17 mouse cellular contexts compared by ENCODE assay signal in the genomic region with DNA sequence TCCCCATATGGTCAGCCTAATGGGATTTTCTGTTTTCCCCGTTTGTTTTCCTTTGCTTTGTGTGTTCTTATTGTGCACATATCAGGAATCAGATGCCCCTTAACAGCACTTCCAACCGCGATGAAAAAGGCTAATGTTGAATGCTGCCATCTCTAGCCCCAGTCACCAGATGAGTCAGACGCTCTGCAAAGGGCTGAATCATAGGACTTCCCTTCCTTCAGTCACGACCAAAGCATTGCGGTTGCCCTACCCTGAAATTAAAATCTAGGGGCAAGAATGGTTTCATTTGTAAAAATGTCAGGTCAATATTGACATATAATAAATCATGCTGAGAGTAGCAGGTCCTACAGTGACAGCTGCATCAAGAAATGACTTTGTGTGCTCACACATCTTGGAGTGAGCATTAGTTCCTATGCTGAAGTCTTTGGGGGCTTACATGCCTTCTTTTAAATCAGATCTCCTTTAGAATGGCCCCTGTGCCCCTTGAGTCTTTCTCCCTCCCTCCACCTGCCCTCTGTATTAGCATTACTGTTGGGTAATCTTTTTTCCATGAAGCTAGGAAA.
DNase-seq lines count a peak whose midpoint lies in the region; ATAC-seq and TF ChIP-seq lines count a peak whose summit lies in the region.
"Had no signal": no experiment of that assay in that cellular context is flagged by ENCODE, and none has a peak within 500 bp of the region (broad histone marks: within the 10 kb centered on the region; RNA-seq: fewer than 3 reads in every experiment).

No protein-coding gene starts in this region.

- ATAC-seq in intestine, embryonic 14.5 days (replicated peaks; ENCODE audit: low FRiP score, low TSS enrichment, low read depth) = 0 out of 2 replicates have a peak, but pooled peaks have one; percentile 40
- ATAC-seq in intestine, postnatal 0 days = no peak; the same call in 1 of the 2 replicates
- ATAC-seq: forebrain, embryonic 13.5 days; midbrain, embryonic 13.5 days had no signal

- H3K27ac ChIP-seq in intestine, embryonic 14.5 days (ENCODE audit: low read depth) = no peak overlapping the region
- no peak overlapping the region for H3K27ac ChIP-seq in intestine, postnatal 0 days (ENCODE audit: low read depth, low read length)
- peak overlapping the region; percentile 47 for H3K27ac ChIP-seq in macrophage
- no peak overlapping the region for H3K27ac ChIP-seq in cerebellum, adult 2 months (ENCODE audit: insufficient read depth, low read length)
- H3K27ac ChIP-seq: forebrain, embryonic 13.5 days; gastrocnemius, adult 2 months; heart, embryonic 15.5 days; midbrain, embryonic 13.5 days; neural tube, embryonic 15.5 days had no signal

- no peaks in the 10 kb centered on the region for H3K27me3 ChIP-seq in intestine, embryonic 14.5 days (replicated peaks; ENCODE audit: control insufficient read depth, insufficient read depth, low read length)
- no peaks in the 10 kb centered on the region for H3K27me3 ChIP-seq in intestine, postnatal 0 days (replicated peaks; ENCODE audit: control insufficient read depth, insufficient read depth, low read length)
- H3K27me3 ChIP-seq in cerebellum, adult 2 months (ENCODE audit: control insufficient read depth, insufficient read depth, low read length) = no peaks in the 10 kb centered on the region
- H3K27me3 ChIP-seq: forebrain, embryonic 13.5 days; heart, embryonic 15.5 days; midbrain, embryonic 13.5 days; neural tube, embryonic 15.5 days had no signal

- H3K4me2 ChIP-seq in intestine, embryonic 14.5 days (ENCODE audit: low read length) = no peak overlapping the region
- no peak overlapping the region for H3K4me2 ChIP-seq in intestine, postnatal 0 days (replicated peaks; ENCODE audit: low read depth)
- H3K4me2 ChIP-seq: forebrain, embryonic 13.5 days; heart, embryonic 15.5 days; midbrain, embryonic 13.5 days; neural tube, embryonic 15.5 days had no signal

- no peak overlapping the region for H3K4me3 ChIP-seq in intestine, embryonic 14.5 days (ENCODE audit: low read depth, low read length)
- H3K4me3 ChIP-seq in intestine, postnatal 0 days (ENCODE audit: low read depth, low read length) = no peak overlapping the region
- H3K4me3 ChIP-seq in macrophage (ENCODE audit: inconsistent target) = no peak overlapping the region
- no peak overlapping the region for H3K4me3 ChIP-seq in cerebellum, adult 2 months (replicated peaks; ENCODE audit: insufficient read depth, low read depth, low read length)
- H3K4me3 ChIP-seq: forebrain, embryonic 13.5 days; gastrocnemius, adult 2 months; heart, embryonic 15.5 days; midbrain, embryonic 13.5 days; neural tube, embryonic 15.5 days had no signal

- no peak overlapping the region for H3K9ac ChIP-seq in intestine, embryonic 14.5 days (ENCODE audit: low read length)
- H3K9ac ChIP-seq in intestine, postnatal 0 days (ENCODE audit: low read depth, low read length) = no peak overlapping the region
- H3K9ac ChIP-seq: forebrain, embryonic 13.5 days; heart, embryonic 15.5 days; midbrain, embryonic 13.5 days; neural tube, embryonic 15.5 days had no signal

- H3K79me2 ChIP-seq in macrophage (ENCODE audit: inconsistent target) = no peaks in the 10 kb centered on the region

- H3K9me3 ChIP-seq in intestine, embryonic 14.5 days (ENCODE audit: control insufficient read depth, low read length) = no peaks in the 10 kb centered on the region
- no peaks in the 10 kb centered on the region for H3K9me3 ChIP-seq in intestine, postnatal 0 days (ENCODE audit: control insufficient read depth)
- H3K9me3 ChIP-seq: forebrain, embryonic 13.5 days; G1E; heart, embryonic 15.5 days; midbrain, embryonic 13.5 days; neural tube, embryonic 15.5 days had no signal

- no peak for TF ChIP-seq POLR2A in cerebellum, adult 2 months (IDR thresholded peaks at IDR 0.05; ENCODE audit: borderline replicate concordance, insufficient read depth, low read length)

- no peak for DNase-seq in intestine, embryonic 14.5 days (ENCODE audit: low spot score)
- DNase-seq in brain, adult 2 months (ENCODE audit: low read depth, low spot score) = peak; percentile 43
- no peak for DNase-seq in ovary, postnatal 10 days (ENCODE audit: low spot score)
- no peak for DNase-seq in right cerebral cortex, postnatal 10 days (ENCODE audit: low spot score in 2 of 2)
- no peak for DNase-seq in cerebellum, adult 2 months
- DNase-seq: cerebellum, adult 18-20 months; gastrocnemius, adult 2 months; heart, adult 18-20 months; layer of hippocampus, postnatal 36 days; lung, adult 18-20 months had no signal

- 57% methylated on average over 6 of the region's 6 CpGs for WGBS in intestine, embryonic 14.5 days
- 47% methylated on average over 6 of the region's 6 CpGs for WGBS in intestine, postnatal 0 days
- WGBS in macrophage (ENCODE audit: missing documents) = 19% methylated on average over 6 of the region's 6 CpGs
- WGBS in cerebellum, adult 2 months = 80% methylated on average over 6 of the region's 6 CpGs

- no peak for TF ChIP-seq CTCF in intestine, postnatal 0 days (IDR thresholded peaks at IDR 0.05; ENCODE audit: low read depth)
- TF ChIP-seq CTCF in cerebellum, adult 2 months (IDR thresholded peaks at IDR 0.05; ENCODE audit: borderline replicate concordance, insufficient read depth, low read depth, low read length) = no peak

- H3K4me1 ChIP-seq in intestine, embryonic 14.5 days (replicated peaks; ENCODE audit: control insufficient read depth, insufficient read depth, low read length) = no peaks in the 10 kb centered on the region
- no peaks in the 10 kb centered on the region for H3K4me1 ChIP-seq in intestine, postnatal 0 days (replicated peaks; ENCODE audit: control insufficient read depth, insufficient read depth, low read length)
- H3K4me1 ChIP-seq in cerebellum, adult 2 months (ENCODE audit: control insufficient read depth, insufficient read depth, low read length) = peaks cover 2% of the 10 kb centered on the region; the same call in 1 of the 2 replicates
- H3K4me1 ChIP-seq: forebrain, embryonic 13.5 days; heart, embryonic 15.5 days; midbrain, embryonic 13.5 days; neural tube, embryonic 15.5 days had no signal

- H3K36me3 ChIP-seq in intestine, embryonic 14.5 days (ENCODE audit: control insufficient read depth, insufficient read depth, low read length) = no peaks in the 10 kb centered on the region
- no peaks in the 10 kb centered on the region for H3K36me3 ChIP-seq in intestine, postnatal 0 days (ENCODE audit: control insufficient read depth, insufficient read depth)
- no peaks in the 10 kb centered on the region for H3K36me3 ChIP-seq in macrophage (ENCODE audit: inconsistent target)
- H3K36me3 ChIP-seq: G1E; heart, embryonic 15.5 days; midbrain, embryonic 13.5 days; neural tube, embryonic 15.5 days had no signal
